Mouse (Mus musculus) myocyte (in vitro differentiated cells): ENCODE data around the gene Acp5.

Experiments
- E2F4 ChIP-seq: IDR thresholded peaks from one replicate; pipeline ENCODE4 v1.6.1; 2011; ENCODE audit warnings: mild to moderate bottlenecking, control low read depth, moderate library complexity; ENCODE audit not compliant: insufficient read depth
- MAX ChIP-seq: IDR thresholded peaks from one replicate; pipeline ENCODE4 v1.6.1; 2011; ENCODE audit warnings: low read depth, mild to moderate bottlenecking, control low read depth
- MYOD1 ChIP-seq, 3 experiments: IDR thresholded peaks; one replicate each; pipeline ENCODE4 v1.6.1; 2011; ENCODE audit warnings: control low read depth in 2 of 3, low read depth in 2 of 3, mild to moderate bottlenecking in 2 of 3, moderate library complexity in 1 of 3; ENCODE audit not compliant: insufficient read length in 2 of 3, control insufficient read depth in 1 of 3
- POLR2A ChIP-seq: IDR thresholded peaks from one replicate; pipeline ENCODE4 v1.6.1; 2011; ENCODE audit warnings: low read depth, mild to moderate bottlenecking, control low read depth, moderate library complexity; ENCODE audit not compliant: insufficient read length
- POLR2AphosphoS2 ChIP-seq: IDR thresholded peaks from one replicate; pipeline ENCODE4 v1.6.1; 2011; ENCODE audit warnings: low read depth, control low read depth; ENCODE audit not compliant: insufficient read length
- TCF12 ChIP-seq: IDR thresholded peaks from one replicate; pipeline ENCODE4 v1.6.1; 2011; ENCODE audit warnings: mild to moderate bottlenecking, control low read depth; ENCODE audit not compliant: poor library complexity, insufficient read depth, severe bottlenecking

GRCm38 (mm10) chr9:22136765-22137547 is 1.4 kb upstream of the Acp5 start:
- TF ChIP-seq MAX = no peak
- no peak for TF ChIP-seq POLR2AphosphoS2
- no peak for TF ChIP-seq POLR2A
- TF ChIP-seq TCF12 = no peak
- no peak for TF ChIP-seq MYOD1 (IDR thresholded peaks at IDR 0.05; ENCODE audit: control insufficient read depth in 1 of 3, insufficient read length in 2 of 3, low read depth in 2 of 3)
- no peak for TF ChIP-seq E2F4
